Mouse (Mus musculus) adrenal gland, adult 18-20 months (tissue): ENCODE results near the gene Olfr771. TPM values are rescaled to one million over a fixed set of nuclear protein-coding genes. Genes with fewer than 3 reads are reported as not detected.
"Not testable (repeated sequence)": the region's sequence is repeated elsewhere in the genome, so short reads cannot be mapped to it uniquely, and the experiment has no call there.

ENCODE experiments used
- DNase-seq, 2 experiments: peaks; one replicate each; pipeline ENCODE4 v3.0.0; 2021 to 2022; ENCODE audit warnings: low spot score in 2 of 2
- long read RNA-seq, 2 experiments: library from polyadenylated mRNA; stranded (forward); transcript quantifications; one replicate each; pipeline ENCODE4 v2.0.0; 2021
- total RNA-seq, 2 experiments: library from RNA; stranded (reverse); gene quantifications; 1 replicate in 1 of 2; 2 replicates in 1 of 2; pipeline ENCODE4 v1.2.3; 2021

Gene Olfr771
- total RNA-seq: not detected
- long read RNA-seq, experiment 1: 0 reads
- long read RNA-seq, experiment 2: 0 reads

DNA sequence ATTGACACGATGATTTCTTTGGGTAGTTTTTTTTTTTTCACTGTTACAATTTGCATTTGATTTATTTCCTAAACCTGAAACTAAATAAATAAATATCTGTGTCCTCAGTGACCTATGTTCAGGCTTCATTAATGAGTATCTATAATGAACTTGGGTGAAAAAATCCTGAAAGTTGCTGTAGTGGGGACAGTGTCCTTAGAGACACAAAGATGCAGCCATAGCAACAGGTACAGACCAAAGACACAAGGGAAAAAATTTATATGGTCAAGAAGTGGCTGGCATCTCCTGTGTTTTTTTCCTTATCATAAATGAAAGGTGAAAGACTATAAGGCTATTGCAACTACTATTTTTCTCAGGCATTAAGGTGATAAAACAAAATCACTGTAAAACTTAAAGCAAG lies at the start of gene Olfr771:
Gene Olfr771, minus strand, starts transcription at position 101 of the 400 bp plus-strand sequence.
- no peak for DNase-seq

DNA sequence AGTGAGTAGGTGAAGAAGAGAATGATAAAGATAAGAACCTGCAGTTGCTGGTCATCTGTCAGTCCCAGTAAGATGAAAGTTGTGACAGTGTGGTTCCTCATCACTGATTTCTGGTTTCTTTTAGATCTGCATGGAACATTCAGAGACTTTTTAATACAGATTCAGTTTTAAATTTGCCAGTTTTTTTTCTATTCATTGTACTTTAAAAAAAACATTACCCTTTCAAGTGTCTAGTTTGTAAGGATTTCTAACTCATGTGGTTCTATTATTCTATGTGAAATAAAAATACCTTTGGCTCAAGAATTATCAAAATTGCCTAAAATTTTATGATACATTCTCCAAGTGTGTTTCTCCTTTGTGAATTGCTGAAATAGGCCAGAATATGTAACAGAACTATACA lies 22.8 kb upstream of the Olfr771 start, which contains the start of gene Olfr773:
Gene Olfr773, minus strand, starts transcription at position 101 of the 400 bp plus-strand sequence.
- not testable (repeated sequence) for DNase-seq

DNA sequence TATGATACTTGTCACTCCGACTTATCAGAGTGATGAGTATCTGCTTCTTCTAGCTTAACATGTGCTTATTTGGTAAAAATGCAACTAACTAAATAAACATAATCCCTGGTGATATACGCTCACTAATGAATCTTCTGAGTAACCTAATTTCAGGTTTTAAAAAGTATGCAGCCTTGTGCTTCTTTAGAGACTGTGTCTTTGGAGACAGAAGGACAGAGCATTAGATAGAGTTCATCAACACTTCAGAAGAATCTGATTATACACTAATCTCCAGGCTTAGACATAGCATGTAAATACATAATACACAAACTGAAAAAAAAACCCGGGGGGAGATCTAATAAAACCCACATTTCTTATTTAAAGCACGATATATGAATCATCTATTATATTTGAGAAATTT lies 13.3 kb upstream of the Olfr771 start, which contains the start of gene Olfr772:
Gene Olfr772, minus strand, starts transcription at position 101 of the 400 bp plus-strand sequence.
- DNase-seq: not testable (repeated sequence)

DNA sequence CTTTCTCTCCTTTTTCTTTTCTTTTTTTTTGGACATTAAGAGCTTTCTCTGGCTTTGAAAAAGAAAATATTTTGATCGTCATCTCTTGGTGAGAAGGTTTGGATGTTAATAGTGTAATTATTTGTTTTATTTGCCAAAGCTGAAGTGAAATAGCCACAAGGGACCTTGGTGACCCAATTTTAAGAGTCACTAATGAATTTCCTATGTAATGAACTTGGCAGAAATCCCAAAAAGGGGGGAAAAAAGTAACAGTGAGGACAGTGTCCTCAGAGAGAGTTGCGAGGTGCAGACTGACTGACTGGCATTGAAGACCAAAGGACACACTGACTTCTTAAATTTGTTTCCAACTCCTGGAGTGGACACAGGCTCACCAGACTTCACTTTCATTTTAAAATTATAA lies 25.7 kb downstream of the Olfr771 start, which contains the start of gene Olfr770:
Gene Olfr770, minus strand, starts transcription at position 101 of the 400 bp plus-strand sequence.
- DNase-seq: no peak

DNA sequence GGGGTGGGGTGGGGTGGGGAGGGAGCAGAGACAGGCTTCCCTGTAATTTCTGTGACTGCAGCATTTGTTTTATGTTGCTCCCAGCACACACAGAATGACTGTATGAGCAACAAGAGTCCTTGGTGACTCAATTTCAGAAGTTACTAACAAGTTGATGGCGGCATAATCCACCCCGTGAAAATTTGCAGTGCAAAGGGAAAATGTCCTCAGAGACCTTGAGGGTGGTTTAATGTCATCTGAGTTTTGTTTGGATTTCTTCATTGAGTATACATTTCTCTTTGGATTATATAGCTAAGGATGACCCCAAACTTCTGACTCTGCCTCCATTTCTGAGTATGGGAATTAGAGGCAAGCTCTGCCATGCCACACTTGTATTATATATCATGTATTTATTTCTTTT lies 46.8 kb downstream of the Olfr771 start, which contains the start of gene Olfr769:
Gene Olfr769, minus strand, starts transcription at position 101 of the 400 bp plus-strand sequence.
- no peak for DNase-seq

DNA sequence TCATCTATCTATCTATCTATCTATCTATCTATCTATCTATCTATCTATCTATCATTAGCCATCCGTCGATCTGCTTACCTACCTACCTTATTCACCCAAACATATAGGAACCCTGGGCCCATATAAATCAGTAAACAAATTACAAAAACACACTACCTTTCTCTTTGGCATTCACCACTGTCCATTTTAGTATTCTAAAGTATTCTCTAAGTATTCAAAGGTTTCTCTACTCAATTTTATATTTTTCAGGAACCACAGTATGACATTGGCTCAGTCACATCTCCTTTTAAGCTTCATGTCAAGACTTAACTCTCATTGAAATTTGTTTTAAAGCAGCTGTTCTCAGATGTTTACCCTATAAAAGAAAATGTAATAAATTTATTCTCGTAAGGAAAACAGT lies 49.4 kb downstream of the Olfr771 start:
- DNase-seq: no peak

Other genes starting within 250 kb of the Olfr771 start
- gene Rdh5, start 241.9 kb downstream of the Olfr771 start, total RNA-seq: 10 to 100 TPM in 1 of 2 experiments, 1 to 10 TPM in 1; 9.8 to 11.8 TPM
- gene Bloc1s1, start 240.7 kb downstream of the Olfr771 start, total RNA-seq: 100 to 1,000 TPM; 177 to 191 TPM
- gene Itga7, start 230.9 kb downstream of the Olfr771 start, total RNA-seq: 10 to 100 TPM; 10.7 to 25.7 TPM
- under 1 TPM; 0.32 to 0.33 TPM for gene Mettl7b, start 203.8 kb downstream of the Olfr771 start, total RNA-seq
- not detected for gene Olfr9, start 175.3 kb downstream of the Olfr771 start, total RNA-seq
- gene Olfr763, start 154.0 kb downstream of the Olfr771 start, total RNA-seq: not detected
- gene Olfr764-ps1, start 124.9 kb downstream of the Olfr771 start, total RNA-seq: not detected
- gene Olfr765, start 114.8 kb downstream of the Olfr771 start, total RNA-seq: not detected
- gene Olfr766-ps1, start 95.8 kb downstream of the Olfr771 start, total RNA-seq: not detected
- gene Olfr767, start 81.8 kb downstream of the Olfr771 start, total RNA-seq: not detected
- not detected for gene Olfr768, start 65.4 kb downstream of the Olfr771 start, total RNA-seq
- gene Olfr769, start 46.9 kb downstream of the Olfr771 start, total RNA-seq: not detected
- not detected for gene Olfr770, start 25.8 kb downstream of the Olfr771 start, total RNA-seq
- not detected for gene Olfr772, start 13.2 kb upstream of the Olfr771 start, total RNA-seq
- gene Olfr773, start 22.7 kb upstream of the Olfr771 start, total RNA-seq: not detected
- not detected for gene Olfr774, start 71.5 kb upstream of the Olfr771 start, total RNA-seq
- not detected for gene Olfr775, start 83.7 kb upstream of the Olfr771 start, total RNA-seq
- not detected for gene Olfr776, start 94.4 kb upstream of the Olfr771 start, total RNA-seq
- not detected for gene Olfr777, start 106.7 kb upstream of the Olfr771 start, total RNA-seq
- not detected for gene Olfr780, start 153.4 kb upstream of the Olfr771 start, total RNA-seq
- gene Olfr781, start 164.1 kb upstream of the Olfr771 start, total RNA-seq: not detected
- gene Olfr782, start 184.1 kb upstream of the Olfr771 start, total RNA-seq: not detected
- gene Olfr784, start 219.3 kb upstream of the Olfr771 start, total RNA-seq: not detected
- not detected for gene Olfr785, start 240.7 kb upstream of the Olfr771 start, total RNA-seq